Mouse (Mus musculus) thymus, adult 2 months (tissue): Measurements from ENCODE around the gene Map4.

Experiments used
- CTCF ChIP-seq: fragments of 200-500 bp; IDR thresholded peaks from 2 replicates; pipeline ENCODE4 v1.5.1; 2012; ENCODE audit warnings: mild to moderate bottlenecking, control low read depth, low read length, moderate library complexity, borderline replicate concordance; ENCODE audit not compliant: control insufficient read depth, poor library complexity, insufficient read depth; ENCODE audit errors: extremely low read depth
- POLR2A ChIP-seq: fragments of 200-500 bp; IDR thresholded peaks from 2 replicates; pipeline ENCODE4 v1.6.1; 2012; ENCODE audit warnings: mild to moderate bottlenecking, low read length, control low read depth, moderate library complexity; ENCODE audit not compliant: control insufficient read depth, poor library complexity, insufficient read depth; ENCODE audit errors: extremely low read depth

- TF ChIP-seq CTCF: no peak
- TF ChIP-seq POLR2A: no peak
These were observed 139.1 kb downstream of the Map4 start for GRCm38 (mm10) chr9:110070358-110070757.
